Mouse (Mus musculus) heart, postnatal 0 days (tissue): Measurements from ENCODE around the gene 1810010D01Rik. TPM values are rescaled to one million over a fixed set of nuclear protein-coding genes. Genes with fewer than 3 reads are reported as not detected.

Experiments
- ATAC-seq: fragments of 200-750 bp; cut with Nextera tagmentation; 2 replicates; pipeline ENCODE4 v1.8.0; 2017; ENCODE audit warnings: low read depth, moderate number of reproducible peaks, moderate library complexity; ENCODE audit not compliant: insufficient read depth
- DNase-seq: peaks from one replicate; pipeline ENCODE4 v3.0.0-alpha.2; 2016; ENCODE audit warnings: low spot score
- H3K27ac ChIP-seq: fragments of 300-500 bp; sonication (generic); 2 replicates; pipeline ENCODE4 v1.5.1; 2014; ENCODE audit warnings: low read depth, mild to moderate bottlenecking
- H3K27me3 ChIP-seq: fragments of 300-500 bp; sonication (generic); 2 replicates; pipeline ENCODE4 v1.6.1; 2014; ENCODE audit warnings: low read length, mixed read lengths; ENCODE audit not compliant: control insufficient read depth, insufficient read depth
- H3K36me3 ChIP-seq: fragments of 300-500 bp; sonication (generic); replicated peaks from 2 replicates; pipeline ENCODE4 v1.6.1; 2014; ENCODE audit warnings: low read length, mixed read lengths; ENCODE audit not compliant: control insufficient read depth, insufficient read depth
- H3K4me1 ChIP-seq: fragments of 300-500 bp; sonication (generic); 2 replicates; pipeline ENCODE4 v1.6.1; 2014; ENCODE audit warnings: antibody characterized with exemption; ENCODE audit not compliant: control insufficient read depth, insufficient read depth
- H3K4me2 ChIP-seq: fragments of 300-500 bp; sonication (generic); 2 replicates; pipeline ENCODE4 v1.6.1; 2014; ENCODE audit warnings: low read depth, mild to moderate bottlenecking, low read length, moderate library complexity
- H3K4me3 ChIP-seq: fragments of 300-500 bp; sonication (generic); 2 replicates; pipeline ENCODE4 v1.5.1; 2014; ENCODE audit warnings: low read depth, low read length
- H3K9ac ChIP-seq: fragments of 300-500 bp; sonication (generic); replicated peaks from 2 replicates; pipeline ENCODE4 v1.6.1; 2014; ENCODE audit warnings: low read depth, low read length, mixed read lengths
- H3K9me3 ChIP-seq: fragments of 300-500 bp; sonication (generic); replicated peaks from 2 replicates; pipeline ENCODE4 v1.6.1; 2016; ENCODE audit warnings: low read length; ENCODE audit not compliant: control insufficient read depth
- CTCF ChIP-seq: IDR thresholded peaks from 2 replicates; pipeline ENCODE4 v1.5.1; 2016; ENCODE audit warnings: antibody characterized with exemption, control low read depth, low read depth
- EP300 ChIP-seq: IDR thresholded peaks from 2 replicates; pipeline ENCODE4 v1.6.1; 2016; ENCODE audit warnings: antibody characterized with exemption, low read depth
- WGBS: fragments of 180-500 bp; shearing (Covaris S2); extraction: QIAGEN DNeasy Blood & Tissue Kit; methylation state at CpG from one replicate; pipeline ENCODE4 v1.1.7; 2014; 5-methylcytosine and 5-hydroxymethylcytosine counted together
- polyA plus RNA-seq: library from polyadenylated mRNA; unstranded; fragments of >200 nt; fragmentation: Nextera tagmentation; extraction: Ambion mirVana; gene quantifications from 2 replicates; pipeline ENCODE4 v1.2.1, GENCODE M21; 2015
- total RNA-seq: library from RNA; depleted of rRNA; stranded (reverse); fragments of >200 nt; gene quantifications from 2 replicates; pipeline ENCODE4 v1.2.3, GENCODE M21; 2014; ENCODE audit warnings: low replicate concordance

The 1810010D01Rik gene
- total and polyA plus RNA-seq, 2 experiments from 2014 or later = 7.1 TPM; not detected in 1

- no peak for DNase-seq
- ATAC-seq = no peak
- H3K4me3 ChIP-seq = no peak overlapping the region
- no peaks in the 10 kb centered on the region for H3K9me3 ChIP-seq
- no peaks in the 10 kb centered on the region for H3K36me3 ChIP-seq
- H3K27ac ChIP-seq = 0 out of 2 replicates have a peak overlapping the region, but pooled peaks have one; percentile 9
- peaks cover 32% of the 10 kb centered on the region for H3K4me1 ChIP-seq
- WGBS = 56% methylated on average over 5 of the region's 5 CpGs
- H3K27me3 ChIP-seq = no peaks in the 10 kb centered on the region
- TF ChIP-seq CTCF (no peak), EP300 (no peak)
- H3K4me2 ChIP-seq = no peak overlapping the region
- no peak overlapping the region for H3K9ac ChIP-seq
Observed at GRCm38 (mm10) chr7:145195186-145195927, 12.6 kb downstream of the 1810010D01Rik start.

GRCm38 (mm10) chr7:145194455-145195161 lies 13.3 kb downstream of the 1810010D01Rik start:
- ATAC-seq (peak; percentile 44), DNase-seq (peak; percentile 79)
- no peak for TF ChIP-seq CTCF
- no peak for TF ChIP-seq EP300

GRCm38 (mm10) chr7:145192836-145193235 lies 15.1 kb downstream of the 1810010D01Rik start:
- no peak overlapping the region for H3K4me3 ChIP-seq
- WGBS = 87% methylated on average over 6 of the region's 6 CpGs
- H3K27me3 ChIP-seq = no peaks in the 10 kb centered on the region

More at GRCm38 (mm10) chr7:145194455-145195161, 13.3 kb downstream of the 1810010D01Rik start:
- Histone ChIP-seq H3K27me3 (no peaks in the 10 kb centered on the region), H3K36me3 (no peaks in the 10 kb centered on the region), H3K9me3 (no peaks in the 10 kb centered on the region), H3K4me2 (no peak overlapping the region), H3K27ac (peak overlapping the region; percentile 58), H3K9ac (no peak overlapping the region), H3K4me1 (peaks cover 32% of the 10 kb centered on the region), H3K4me3 (no peak overlapping the region)
- WGBS = 34% methylated on average over 3 of the region's 3 CpGs

GRCm38 (mm10) chr7:145190520-145190919 lies 17.4 kb downstream of the 1810010D01Rik start:
- Histone ChIP-seq H3K4me3 (no peak overlapping the region), H3K27ac (no peak overlapping the region), H3K4me2 (no peak overlapping the region), H3K4me1 (peaks cover 18% of the 10 kb centered on the region), H3K9me3 (no peaks in the 10 kb centered on the region), H3K9ac (no peak overlapping the region), H3K36me3 (no peaks in the 10 kb centered on the region), H3K27me3 (no peaks in the 10 kb centered on the region)
- ATAC-seq = no peak
- TF ChIP-seq CTCF (no peak), EP300 (no peak)
- no peak for DNase-seq

More at GRCm38 (mm10) chr7:145192836-145193235, 15.1 kb downstream of the 1810010D01Rik start:
- no peak for TF ChIP-seq EP300
- no peak for TF ChIP-seq CTCF
- Histone ChIP-seq H3K27ac (no peak overlapping the region), H3K9me3 (no peaks in the 10 kb centered on the region), H3K36me3 (no peaks in the 10 kb centered on the region), H3K4me2 (no peak overlapping the region), H3K4me1 (peaks cover 24% of the 10 kb centered on the region), H3K9ac (no peak overlapping the region)
- no peak for ATAC-seq
- DNase-seq = no peak

GRCm38 (mm10) chr7:145189342-145189741 lies 18.6 kb downstream of the 1810010D01Rik start:
- no peak overlapping the region for H3K27ac ChIP-seq
- H3K36me3 ChIP-seq = no peaks in the 10 kb centered on the region
- DNase-seq (no peak), ATAC-seq (no peak)
- WGBS = 61% methylated on average over 8 of the region's 8 CpGs
- H3K4me1 ChIP-seq = peaks cover 7% of the 10 kb centered on the region
- no peak overlapping the region for H3K4me2 ChIP-seq
- H3K27me3 ChIP-seq = no peaks in the 10 kb centered on the region
- no peak for TF ChIP-seq CTCF
- TF ChIP-seq EP300 = no peak
- H3K9me3 ChIP-seq = no peaks in the 10 kb centered on the region
- H3K9ac ChIP-seq = no peak overlapping the region
- H3K4me3 ChIP-seq = no peak overlapping the region
